Mouse (Mus musculus) MEL (cell line): Measurements from ENCODE around the gene Myo1g. TPM values are rescaled to one million over a fixed set of nuclear protein-coding genes. Genes with fewer than 3 reads are reported as not detected.

Experiments
- DNase-seq: peaks from one replicate; pipeline ENCODE4 v3.0.0; 2011; ENCODE audit warnings: low read depth, low spot score
- H3K27ac ChIP-seq: 2 replicates; pipeline ENCODE4 v1.5.1; 2012; ENCODE audit warnings: low read depth, mild to moderate bottlenecking, control low read depth, low read length, moderate library complexity; ENCODE audit not compliant: control insufficient read depth
- H3K27me3 ChIP-seq, 2 experiments: fragments of 150-350 bp in 1 of 2; sonication (generic) in 1 of 2; 2 replicates each; pipeline ENCODE4 v1.6.1; 2012; ENCODE audit warnings: low read length in 2 of 2, mild to moderate bottlenecking in 2 of 2, improper control_type of control experiment in 1 of 2, moderate library complexity in 1 of 2; ENCODE audit not compliant: insufficient read depth in 2 of 2, control insufficient read depth in 1 of 2
- H3K36me3 ChIP-seq, 2 experiments: 2 replicates each; pipeline ENCODE4 v1.6.1; 2012 to 2014; ENCODE audit warnings: low read length in 2 of 2, improper control_type of control experiment in 1 of 2, inconsistent platforms in 1 of 2, mild to moderate bottlenecking in 1 of 2; ENCODE audit not compliant: insufficient read depth in 2 of 2, control insufficient read depth in 1 of 2
- H3K4me1 ChIP-seq, 2 experiments: fragments of 150-350 bp in 1 of 2; sonication (generic) in 1 of 2; 2 replicates each; pipeline ENCODE4 v1.6.1; 2012; ENCODE audit warnings: low read length in 2 of 2, improper control_type of control experiment in 1 of 2, mild to moderate bottlenecking in 1 of 2; ENCODE audit not compliant: insufficient read depth in 2 of 2, control insufficient read depth in 1 of 2
- H3K4me3 ChIP-seq, 2 experiments: fragments of 150-350 bp in 1 of 2; sonication (generic) in 1 of 2; 2 replicates each; pipeline ENCODE4 v1.5.1; 2012; ENCODE audit warnings: low read depth in 2 of 2, low read length in 2 of 2, mild to moderate bottlenecking in 2 of 2, moderate library complexity in 2 of 2, control low read depth in 1 of 2, improper control_type of control experiment in 1 of 2; ENCODE audit not compliant: control insufficient read depth in 1 of 2, insufficient read depth in 1 of 2
- H3K79me2 ChIP-seq: 2 replicates; pipeline ENCODE4 v1.6.1; 2012; ENCODE audit warnings: mild to moderate bottlenecking, low read length, moderate library complexity; ENCODE audit not compliant: control insufficient read depth, poor library complexity, insufficient read depth
- H3K9ac ChIP-seq: 2 replicates; pipeline ENCODE4 v1.6.1; 2012; ENCODE audit warnings: low read depth, mild to moderate bottlenecking, control low read depth, low read length, moderate library complexity; ENCODE audit not compliant: control insufficient read depth, poor library complexity, severe bottlenecking
- H3K9me3 ChIP-seq: fragments of 150-350 bp; sonication (generic); replicated peaks from 2 replicates; pipeline ENCODE4 v1.6.1; 2012; ENCODE audit warnings: mild to moderate bottlenecking, low read length, improper control_type of control experiment, moderate library complexity; ENCODE audit not compliant: insufficient read depth
- BHLHE40 ChIP-seq: IDR thresholded peaks from 2 replicates; pipeline ENCODE4 v1.6.1; 2012; ENCODE audit warnings: low read depth, mild to moderate bottlenecking, inconsistent platforms, low read length, improper control_type of control experiment, borderline replicate concordance
- CTCF ChIP-seq, 3 experiments: IDR thresholded peaks in 2 of 3; conservative IDR thresholded peaks in 1 of 3; 2 replicates each; pipeline ENCODE4 v1.5.1; 2011 to 2012; ENCODE audit warnings: low read length in 3 of 3, low read depth in 2 of 3, mild to moderate bottlenecking in 2 of 3, improper control_type of control experiment in 1 of 3, inconsistent platforms in 1 of 3, mixed read lengths in 1 of 3, moderate library complexity in 1 of 3; ENCODE audit not compliant: control insufficient read depth in 1 of 3, insufficient read depth in 1 of 3, poor library complexity in 1 of 3, severe bottlenecking in 1 of 3
- E2F4 ChIP-seq: IDR thresholded peaks from 2 replicates; pipeline ENCODE4 v1.6.1; 2011; ENCODE audit warnings: low read depth, low read length, improper control_type of control experiment, borderline replicate concordance
- ELF1 ChIP-seq: IDR thresholded peaks from 2 replicates; pipeline ENCODE4 v1.6.1; 2014; ENCODE audit warnings: low read depth, mild to moderate bottlenecking, inconsistent platforms, low read length, improper control_type of control experiment, moderate library complexity
- EP300 ChIP-seq, 2 experiments: IDR thresholded peaks; 2 replicates each; pipeline ENCODE4 v1.6.1; 2011; ENCODE audit warnings: improper control_type of control experiment in 2 of 2, low read length in 2 of 2, low read depth in 1 of 2, mild to moderate bottlenecking in 1 of 2
- GABPA ChIP-seq: IDR thresholded peaks from 2 replicates; pipeline ENCODE4 v1.6.1; 2012; ENCODE audit warnings: low read depth, mild to moderate bottlenecking, inconsistent platforms, low read length, improper control_type of control experiment, moderate library complexity
- GATA1 ChIP-seq: IDR thresholded peaks from 2 replicates; pipeline ENCODE4 v1.6.1; 2011; ENCODE audit warnings: low read depth, low read length, improper control_type of control experiment
- HCFC1 ChIP-seq: IDR thresholded peaks from 2 replicates; pipeline ENCODE4 v1.6.1; 2012; ENCODE audit warnings: low read depth, mild to moderate bottlenecking, inconsistent platforms, low read length, improper control_type of control experiment, moderate library complexity
- JUND ChIP-seq: IDR thresholded peaks from 2 replicates; pipeline ENCODE4 v1.6.1; 2011; ENCODE audit warnings: low read depth, mild to moderate bottlenecking, improper control_type of control experiment, low read length
- KAT2A ChIP-seq: conservative IDR thresholded peaks from 2 replicates; pipeline ENCODE4 v1.6.1; 2012; ENCODE audit warnings: low read depth, low read length, improper control_type of control experiment, inconsistent platforms
- MAX ChIP-seq: IDR thresholded peaks from 2 replicates; pipeline ENCODE4 v1.6.1; 2011; ENCODE audit warnings: low read length, improper control_type of control experiment
- MAZ ChIP-seq: IDR thresholded peaks from 2 replicates; pipeline ENCODE4 v1.6.1; 2012; ENCODE audit warnings: low read depth, mild to moderate bottlenecking, inconsistent platforms, low read length, improper control_type of control experiment
- MEF2A ChIP-seq: IDR thresholded peaks from 2 replicates; pipeline ENCODE4 v1.6.1; 2014; ENCODE audit warnings: low read depth, mild to moderate bottlenecking, inconsistent platforms, low read length, improper control_type of control experiment; ENCODE audit not compliant: poor library complexity, insufficient replicate concordance, severe bottlenecking; ENCODE audit errors: extremely low read depth
- MXI1 ChIP-seq: IDR thresholded peaks from 2 replicates; pipeline ENCODE4 v1.6.1; 2011; ENCODE audit warnings: mild to moderate bottlenecking, low read depth, low read length, improper control_type of control experiment
- MYC ChIP-seq: IDR thresholded peaks from 2 replicates; pipeline ENCODE4 v1.6.1; 2011; ENCODE audit warnings: low read depth, mild to moderate bottlenecking, low read length, improper control_type of control experiment, moderate library complexity
- NELFE ChIP-seq: IDR thresholded peaks from 2 replicates; pipeline ENCODE4 v1.6.1; 2011; ENCODE audit warnings: low read depth, low read length, improper control_type of control experiment
- POLR2AphosphoS2 ChIP-seq: IDR thresholded peaks from 2 replicates; pipeline ENCODE4 v1.6.1; 2011; ENCODE audit warnings: low read length, improper control_type of control experiment
- POLR2AphosphoS5 ChIP-seq: IDR thresholded peaks from 2 replicates; pipeline ENCODE4 v1.6.1; 2012; ENCODE audit warnings: low read depth, borderline replicate concordance, mild to moderate bottlenecking, inconsistent platforms, low read length, moderate library complexity, mixed read lengths
- RCOR1 ChIP-seq: IDR thresholded peaks from 2 replicates; pipeline ENCODE4 v1.6.1; 2012; ENCODE audit warnings: low read depth, mild to moderate bottlenecking, inconsistent platforms, low read length, improper control_type of control experiment
- TAL1 ChIP-seq: IDR thresholded peaks from 2 replicates; pipeline ENCODE4 v1.6.1; 2012; ENCODE audit warnings: mild to moderate bottlenecking, inconsistent platforms, low read length, moderate library complexity, mixed read lengths
- TCF12 ChIP-seq: IDR thresholded peaks from 2 replicates; pipeline ENCODE4 v1.6.1; 2014; ENCODE audit warnings: low read depth, mild to moderate bottlenecking, inconsistent platforms, low read length, improper control_type of control experiment, moderate library complexity
- UBTF ChIP-seq: IDR thresholded peaks from 2 replicates; pipeline ENCODE4 v1.6.1; 2012; ENCODE audit warnings: low read depth, mild to moderate bottlenecking, inconsistent platforms, low read length, improper control_type of control experiment, moderate library complexity, borderline replicate concordance; ENCODE audit not compliant: insufficient read depth
- USF1 ChIP-seq: IDR thresholded peaks from 2 replicates; pipeline ENCODE4 v1.6.1; 2014; ENCODE audit warnings: low read depth, mild to moderate bottlenecking, inconsistent platforms, low read length, improper control_type of control experiment, moderate library complexity
- USF2 ChIP-seq, 2 experiments: IDR thresholded peaks; 2 replicates each; pipeline ENCODE4 v1.6.1; 2011 to 2012; ENCODE audit warnings: improper control_type of control experiment in 2 of 2, low read length in 2 of 2, borderline replicate concordance in 1 of 2, inconsistent platforms in 1 of 2, low read depth in 1 of 2, mild to moderate bottlenecking in 1 of 2; ENCODE audit not compliant: insufficient read depth in 1 of 2
- ZC3H11A ChIP-seq: IDR thresholded peaks from 2 replicates; pipeline ENCODE4 v1.6.1; 2012; ENCODE audit warnings: low read depth, mild to moderate bottlenecking, inconsistent platforms, low read length, improper control_type of control experiment
- ZKSCAN1 ChIP-seq: IDR thresholded peaks from 2 replicates; pipeline ENCODE4 v1.6.1; 2012; ENCODE audit warnings: low read depth, mild to moderate bottlenecking, inconsistent platforms, low read length, improper control_type of control experiment, moderate library complexity
- ZMIZ1 ChIP-seq: IDR thresholded peaks from 2 replicates; pipeline ENCODE4 v1.6.1; 2012; ENCODE audit warnings: low read depth, mild to moderate bottlenecking, inconsistent platforms, low read length, improper control_type of control experiment, moderate library complexity
- ZNF384 ChIP-seq: IDR thresholded peaks from 2 replicates; pipeline ENCODE4 v1.6.1; 2012; ENCODE audit warnings: low read depth, mild to moderate bottlenecking, inconsistent platforms, low read length, improper control_type of control experiment
- polyA plus RNA-seq, 2 experiments: library from polyadenylated mRNA; stranded (reverse) in 1 of 2; unstranded in 1 of 2; fragments of >175 nt in 1 of 2; fragments of >200 nt in 1 of 2; gene quantifications; 2 replicates each; pipeline versions ENCODE4 v1.2.1 to v1.2.4; 2012; ENCODE audit warnings: low replicate concordance in 2 of 2, low read depth in 1 of 2; ENCODE audit not compliant: insufficient read length in 2 of 2, insufficient read depth in 1 of 2, missing spikeins in 1 of 2
- total RNA-seq: library from RNA; depleted of rRNA; stranded (reverse); fragments of 300-350 nt; gene quantifications from 2 replicates; pipeline ENCODE4 v1.2.3, GENCODE M21; 2012

The Myo1g gene
- total and polyA plus RNA-seq, 3 experiments: 19.4 to 33.3 TPM; not detected in 1

DNA sequence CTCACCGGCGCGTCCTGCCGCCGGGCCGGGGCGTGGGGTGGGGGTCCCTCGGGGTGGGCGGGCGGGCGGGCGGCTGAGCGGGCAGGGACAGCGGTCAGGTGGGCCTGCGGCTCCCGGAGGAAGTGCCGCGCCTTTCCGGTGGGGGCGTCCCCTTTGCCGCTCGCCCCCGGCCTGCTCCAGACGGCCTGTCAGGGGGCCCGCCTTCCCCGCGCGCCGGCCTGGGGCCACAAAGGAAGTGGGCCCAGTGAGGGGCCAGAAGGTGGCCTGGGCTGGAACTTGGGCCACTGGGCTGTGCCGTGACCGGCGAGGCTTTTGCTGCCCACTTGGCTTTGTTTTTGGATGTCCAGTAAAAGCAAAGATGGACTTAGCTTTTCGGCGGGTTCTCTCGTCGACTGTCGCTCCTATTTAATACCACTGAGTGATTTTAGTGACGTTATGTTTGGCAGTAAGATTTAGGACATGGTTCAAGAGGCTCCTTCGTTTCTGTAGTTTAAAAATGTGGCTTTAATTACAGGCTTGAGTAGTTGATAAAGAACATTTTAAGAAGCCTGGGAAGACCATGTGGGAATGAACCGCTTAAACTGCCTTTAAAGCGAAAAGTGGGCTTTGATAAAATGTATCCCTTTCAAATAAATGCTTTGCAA is 26.4 kb upstream of the Myo1g start (continued):
- TF ChIP-seq GATA1 (no peak), ZNF384 (no peak), USF1 (peak; percentile 48), ZMIZ1 (no peak; the same call in 1 of the 2 replicates), POLR2AphosphoS5 (no peak), BHLHE40 (no peak), HCFC1 (no peak), MEF2A (no peak), ELF1 (no peak), MYC (0 out of 2 replicates have a peak, but pooled peaks have one; percentile 26)

DNA sequence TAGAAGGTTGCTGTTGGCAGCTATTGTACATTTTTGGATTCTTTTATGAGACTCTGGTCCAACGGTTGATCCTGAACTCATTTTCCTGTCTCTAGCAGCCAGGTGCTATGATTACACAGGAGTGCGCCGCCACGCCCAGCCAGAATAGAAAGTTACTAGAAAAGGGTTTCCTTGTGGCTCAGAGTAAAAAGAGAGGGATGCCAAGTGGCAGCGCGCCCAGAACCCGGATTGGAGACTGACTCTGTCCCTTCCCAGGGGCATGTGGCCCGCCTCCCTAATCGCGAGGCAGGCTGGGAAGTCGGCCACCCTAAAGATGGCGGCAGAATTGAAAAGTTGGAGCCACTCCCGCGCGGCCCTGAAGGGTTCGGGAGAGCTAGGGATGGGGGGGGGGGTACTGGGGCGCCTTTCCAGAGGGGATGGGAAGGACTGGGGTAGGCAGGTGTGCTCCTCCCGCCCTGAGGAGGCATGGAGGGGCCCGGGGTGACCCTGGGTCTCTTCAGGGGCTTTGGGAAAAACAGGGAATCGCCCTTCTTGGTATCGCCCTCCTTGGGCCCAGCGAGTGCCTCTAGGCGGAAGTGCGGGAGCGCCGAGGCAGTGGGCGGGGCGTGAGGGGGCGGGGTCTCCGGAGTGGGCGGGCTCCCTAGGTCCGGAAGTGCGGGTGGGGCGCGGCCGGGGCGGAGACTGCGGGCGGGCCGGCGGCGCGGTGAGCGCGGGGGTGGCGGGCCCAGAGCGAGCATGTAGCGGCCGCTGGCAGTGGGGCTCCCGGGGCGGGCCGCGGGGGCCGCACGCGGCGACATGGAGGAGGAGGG is 25.6 kb upstream of the Myo1g start, which contains the start of gene Ccm2:
TSS of gene Ccm2 (plus strand) at position 683 of the 809 bp plus-strand sequence.
- no peaks in the 10 kb centered on the region for H3K27me3 ChIP-seq
- peak; percentile 99 for DNase-seq
- H3K36me3 ChIP-seq: peaks cover 3 to 21% of the 10 kb centered on the region in 2 experiments; a peak in 3 of 4 replicates
- H3K9ac ChIP-seq: peak within 1 kb of the TSS; percentile 97
- H3K9me3 ChIP-seq: no peaks in the 10 kb centered on the region
- H3K4me1 ChIP-seq: peaks cover 3 to 10% of the 10 kb centered on the region in 2 experiments; a peak in 1 of 4 replicates
- peak within 1 kb of the TSS; percentile 93 to 97 for H3K4me3 ChIP-seq
- peak within 1 kb of the TSS; percentile 94 for H3K27ac ChIP-seq
- peaks cover 43% of the 10 kb centered on the region for H3K79me2 ChIP-seq
- peak; percentile 86; the same call in 1 of the 2 replicates for TF ChIP-seq MAZ
- peak; percentile 88 for TF ChIP-seq NELFE
- TF ChIP-seq KAT2A: no peak; the same call in 1 of the 2 replicates
- no peak for TF ChIP-seq BHLHE40
- TF ChIP-seq E2F4: no peak
- peak; percentile 46; the same call in 1 of the 2 replicates for TF ChIP-seq MEF2A
- 0 out of 2 replicates have a peak, but pooled peaks have one; percentile 39 for TF ChIP-seq RCOR1
- TF ChIP-seq JUND: no peak
- TF ChIP-seq TCF12: peak; percentile 75; the same call in 1 of the 2 replicates
- peak; percentile 97 for TF ChIP-seq POLR2AphosphoS2
- no peak for TF ChIP-seq ZC3H11A
- no peak for TF ChIP-seq TAL1
- TF ChIP-seq MYC: peak; percentile 89
- peak; percentile 82 for TF ChIP-seq HCFC1
- no peak for TF ChIP-seq UBTF
- peak in 1 of 2 experiments; percentile 45; a peak in 2 of 4 replicates for TF ChIP-seq EP300 (IDR thresholded peaks at IDR 0.05; ENCODE audit: low read depth in 1 of 2, low read length in 2 of 2)
- no peak for TF ChIP-seq GABPA
- peak; percentile 98 for TF ChIP-seq ELF1
- TF ChIP-seq CTCF (IDR thresholded peaks at IDR 0.05 in 2 of 3, conservative IDR thresholded peaks at IDR 0.05 in 1 of 3; ENCODE audit: control insufficient read depth in 1 of 3, insufficient read depth in 1 of 3, low read depth in 2 of 3, low read length in 3 of 3, poor library complexity in 1 of 3, severe bottlenecking in 1 of 3): peak in 1 of 3 experiments; percentile 9; a peak in 1 of 6 replicates
- 0 out of 2 replicates have a peak, but pooled peaks have one; percentile 12 for TF ChIP-seq ZNF384
- no peak for TF ChIP-seq ZKSCAN1
- TF ChIP-seq POLR2AphosphoS5: no peak
- 0 out of 2 replicates have a peak, but pooled peaks have one; percentile 11 for TF ChIP-seq GATA1
- no peak for TF ChIP-seq USF2 (IDR thresholded peaks at IDR 0.05; ENCODE audit: borderline replicate concordance in 1 of 2, insufficient read depth in 1 of 2, low read depth in 1 of 2, low read length in 2 of 2)
- TF ChIP-seq MAX: peak; percentile 62
- TF ChIP-seq MXI1: peak; percentile 83
